Mouse (Mus musculus) megakaryocyte, embryonic 14.5 days (primary cell): ENCODE results near the gene Sv2a.

ENCODE experiments used
- FLI1 ChIP-seq: IDR thresholded peaks from 2 replicates; pipeline ENCODE4 v1.6.1; 2012; ENCODE audit warnings: low read length, inconsistent platforms, mixed read lengths
- GATA1 ChIP-seq: IDR thresholded peaks from 3 replicates; pipeline ENCODE4 v1.6.1; 2012; ENCODE audit warnings: mixed read lengths, low read length, inconsistent platforms, borderline replicate concordance

DNA sequence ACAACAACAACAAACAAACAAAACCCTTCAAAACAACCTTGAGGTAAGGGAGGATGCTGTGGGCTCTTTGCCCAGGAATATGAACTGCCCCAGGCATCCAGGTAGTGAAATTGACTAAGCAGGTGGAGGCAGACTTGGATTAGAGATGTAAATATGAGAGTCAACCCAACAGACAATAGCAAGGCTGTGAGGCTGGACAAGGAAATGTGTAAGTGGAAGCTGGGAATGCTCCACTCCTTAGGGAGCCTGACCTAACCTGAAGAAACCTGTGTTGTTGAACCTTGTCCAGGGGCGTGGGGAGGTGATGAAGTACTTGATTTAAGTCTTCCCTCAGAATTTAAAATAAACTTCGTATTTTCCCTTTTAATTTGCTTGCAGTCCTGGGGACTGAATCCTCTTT lies 2.0 kb upstream of the Sv2a start:
- TF ChIP-seq GATA1 (no peak), FLI1 (no peak)
